Mouse (Mus musculus): ENCODE results near the gene Slc27a3.
A peak's percentile ranks its signal among the peaks of the same experiment; 100 is the strongest.
"Not testable (repeated sequence)": the region's sequence is repeated elsewhere in the genome, so short reads cannot be mapped to it uniquely, and the experiment has no call there.

GRCm38 (mm10) chr3:90342853-90343252 lies 46.9 kb downstream of the Slc27a3 start:
- not testable (repeated sequence) for TF ChIP-seq POLR2A (IDR thresholded peaks at IDR 0.05; ENCODE audit: insufficient read depth, low read depth, low read length)
- peak; percentile 44 for TF ChIP-seq CTCF (IDR thresholded peaks at IDR 0.05)
